Mouse (Mus musculus) brain, embryonic 14.5 days (tissue): ENCODE data around the gene Zbtb16.

Experiments
- CTCF ChIP-seq: fragments of 200-500 bp; IDR thresholded peaks from 2 replicates; pipeline ENCODE4 v1.5.1; 2012; ENCODE audit warnings: inconsistent platforms, mild to moderate bottlenecking, moderate library complexity, borderline replicate concordance; ENCODE audit not compliant: insufficient read depth, insufficient read length; ENCODE audit errors: extremely low read depth
- POLR2A ChIP-seq: fragments of 200-500 bp; IDR thresholded peaks from 2 replicates; pipeline ENCODE4 v1.6.1; 2012; ENCODE audit warnings: mild to moderate bottlenecking, inconsistent platforms, borderline replicate concordance; ENCODE audit not compliant: poor library complexity, insufficient read depth, insufficient read length, severe bottlenecking; ENCODE audit errors: extremely low read depth

GRCm38 (mm10) chr9:48819695-48820094 lies 16.3 kb downstream of the Zbtb16 start:
- TF ChIP-seq CTCF = no peak
- TF ChIP-seq POLR2A = no peak
